In genomic region chrX:169985796-169986195, GRCm38 (mm10) we compare ENCODE assay signal across 8 mouse cellular contexts. TPM values are rescaled to one million over a fixed set of nuclear protein-coding genes. Genes with fewer than 3 reads are reported as not detected.
A peak's percentile ranks its signal among the peaks of the same experiment; 100 is the strongest.
DNase-seq lines count a peak whose midpoint lies in the region; ATAC-seq lines count a peak whose summit lies in the region.
"Not testable (repeated sequence)": the region's sequence is repeated elsewhere in the genome, so short reads cannot be mapped to it uniquely, and the experiment has no call there.

No protein-coding gene starts in this region.

- not testable (repeated sequence) for H3K9ac ChIP-seq in midbrain, embryonic 13.5 days (replicated peaks)

- DNase-seq in brain, adult 2 months (ENCODE audit: low read depth, low spot score) = peak; percentile 37
- peak; percentile 19 for DNase-seq in embryo, embryonic 11.5 days (ENCODE audit: low read depth, low spot score)
- DNase-seq in heart, adult 11 months = peak; percentile 98
- DNase-seq in kidney, adult 18-20 months = peak; percentile 59
- DNase-seq in limb, embryonic 10.5 days (ENCODE audit: low spot score) = peak; percentile 53
- DNase-seq in right cerebral cortex, postnatal 14 days = peak; percentile 38
- peak; percentile 15 for DNase-seq in yolk sac, embryonic 10.5 days (ENCODE audit: low spot score)

- not testable (repeated sequence) for H3K4me1 ChIP-seq in limb, embryonic 10.5 days; midbrain, embryonic 13.5 days (replicated peaks)

- H3K27ac ChIP-seq in limb, embryonic 10.5 days; midbrain, embryonic 13.5 days: not testable (repeated sequence)

- ATAC-seq in midbrain, embryonic 13.5 days = peak; percentile 10

- H3K4me2 ChIP-seq in midbrain, embryonic 13.5 days (replicated peaks) = not testable (repeated sequence)

- not testable (repeated sequence) for H3K27me3 ChIP-seq in limb, embryonic 10.5 days (ENCODE audit: low read depth, poor library complexity, severe bottlenecking); midbrain, embryonic 13.5 days

- peaks cover 59% of the 10 kb centered on the region for H3K9me3 ChIP-seq in limb, embryonic 10.5 days (replicated peaks)
- H3K9me3 ChIP-seq in midbrain, embryonic 13.5 days = peaks cover 75% of the 10 kb centered on the region

- not testable (repeated sequence) for H3K4me3 ChIP-seq in limb, embryonic 10.5 days; midbrain, embryonic 13.5 days (replicated peaks)

- 84% methylated on average over 18 of the region's 18 CpGs for WGBS in limb, embryonic 10.5 days
- WGBS in midbrain, embryonic 13.5 days = 86% methylated on average over 18 of the region's 18 CpGs

- peaks cover 85% of the 10 kb centered on the region for H3K36me3 ChIP-seq in limb, embryonic 10.5 days
- H3K36me3 ChIP-seq in midbrain, embryonic 13.5 days = peaks cover 74% of the 10 kb centered on the region

RNA-seq across cellular contexts. Expression of gene Gm21887, which starts 23.7 kb away (rescaled TPM):
- 253 and 254 TPM in 2 replicates for polyA plus RNA-seq in limb, embryonic 10.5 days (2016; fragmentation: Nextera tagmentation; extraction: Ambion mirVana)
- polyA plus RNA-seq in midbrain, embryonic 13.5 days (2015; fragmentation: Nextera tagmentation; extraction: Ambion mirVana) = 164 and 183 TPM in 2 replicates

Comparison
In these comparisons a context has a peak if more than half of its experiments do, and no peak if none do; other contexts are left out.
1. DNase-seq: peak in every context shown above with its lines; median percentile 98 in heart, adult 11 months; 59 in kidney, adult 18-20 months; 53 in limb, embryonic 10.5 days; 38 in right cerebral cortex, postnatal 14 days; 37 in brain, adult 2 months; 19 in embryo, embryonic 11.5 days; 15 in yolk sac, embryonic 10.5 days.